Mouse (Mus musculus): Measurements from ENCODE around the gene Cngb1.

DNA sequence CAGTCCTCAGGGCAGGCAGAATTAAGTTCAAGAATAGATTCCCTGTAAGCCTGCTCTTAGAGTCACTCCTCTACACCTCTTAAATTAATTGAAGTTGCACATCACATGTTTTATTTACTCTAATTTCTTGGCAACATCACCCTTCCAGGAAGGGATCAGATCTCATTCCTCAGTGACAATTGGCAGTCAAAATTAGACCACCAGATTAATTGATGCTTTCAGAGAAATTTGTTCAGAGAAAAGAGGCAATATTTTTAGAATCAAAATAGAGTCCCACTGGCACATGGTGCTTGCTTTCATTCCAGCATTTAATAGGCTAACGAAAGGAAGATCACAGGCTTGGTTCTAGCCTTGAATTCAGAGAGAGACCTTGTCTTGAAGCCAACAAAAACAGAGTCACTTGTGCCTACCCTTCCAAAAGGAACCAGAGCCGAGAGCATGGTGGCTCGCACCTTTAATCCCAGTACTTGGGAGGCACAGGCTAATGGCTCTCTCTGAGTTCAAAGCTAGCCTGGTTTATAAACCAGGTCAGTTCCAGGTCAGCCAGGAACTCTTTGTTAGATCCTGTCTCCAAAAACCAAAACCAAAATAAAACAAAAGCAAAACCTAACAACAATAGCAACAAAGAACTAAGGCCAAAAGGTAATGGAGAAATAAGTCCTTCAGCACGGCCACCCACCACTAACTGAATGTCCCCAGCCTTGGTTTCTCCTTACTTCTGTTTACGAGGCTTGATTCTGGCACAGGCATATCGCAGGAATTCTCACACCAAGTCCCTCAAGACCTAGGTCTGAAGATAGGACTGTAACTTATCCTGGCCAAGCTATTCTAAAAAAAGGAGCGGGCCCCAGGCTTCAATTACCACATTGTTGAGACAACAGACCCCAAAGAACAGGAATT lies 79.9 kb downstream of the Cngb1 start:
- TF ChIP-seq EP300 (IDR thresholded peaks at IDR 0.05; ENCODE audit: insufficient read depth, low read depth, low read length) (no peak), CTCF (IDR thresholded peaks at IDR 0.05; ENCODE audit: low read depth, low read length) (no peak)

Data from ES-Bruce4 (cell line).